Mouse (Mus musculus) stomach, embryonic 16.5 days (tissue): ENCODE results near the gene Hoxd9. TPM values are rescaled to one million over a fixed set of nuclear protein-coding genes. Genes with fewer than 3 reads are reported as not detected.

ENCODE experiments used
- ATAC-seq: fragments of 200-750 bp; cut with Nextera tagmentation; 2 replicates; pipeline ENCODE4 v1.8.0; 2017; ENCODE audit warnings: moderate number of reproducible peaks, moderate TSS enrichment; ENCODE audit not compliant: insufficient read depth, low FRiP score
- H3K27ac ChIP-seq: fragments of 300-500 bp; sonication (generic); 2 replicates; pipeline ENCODE4 v1.5.1; 2014; ENCODE audit warnings: low read length
- H3K27me3 ChIP-seq: fragments of 300-500 bp; sonication (generic); 2 replicates; pipeline ENCODE4 v1.6.1; 2014; ENCODE audit warnings: low read length, control low read depth, mixed read lengths; ENCODE audit not compliant: control insufficient read depth, insufficient read depth
- H3K36me3 ChIP-seq: fragments of 300-500 bp; sonication (generic); 2 replicates; pipeline ENCODE4 v1.6.1; 2014; ENCODE audit warnings: low read length; ENCODE audit not compliant: control insufficient read depth, insufficient read depth
- H3K4me1 ChIP-seq: fragments of 300-500 bp; sonication (generic); 2 replicates; pipeline ENCODE4 v1.6.1; 2014; ENCODE audit warnings: low read length, control low read depth, mixed read lengths; ENCODE audit not compliant: control insufficient read depth, insufficient read depth
- H3K4me2 ChIP-seq: fragments of 300-500 bp; sonication (generic); 2 replicates; pipeline ENCODE4 v1.6.1; 2014; ENCODE audit warnings: low read depth, low read length, mixed read lengths
- H3K4me3 ChIP-seq: fragments of 300-500 bp; sonication (generic); replicated peaks from 2 replicates; pipeline ENCODE4 v1.5.1; 2014; ENCODE audit warnings: mild to moderate bottlenecking, low read length
- H3K9ac ChIP-seq: fragments of 300-500 bp; sonication (generic); 2 replicates; pipeline ENCODE4 v1.6.1; 2014; ENCODE audit warnings: low read length
- H3K9me3 ChIP-seq: fragments of 300-500 bp; sonication (generic); replicated peaks from 2 replicates; pipeline ENCODE4 v1.6.1; 2016; ENCODE audit warnings: low read length, control low read depth; ENCODE audit not compliant: control insufficient read depth
- WGBS: fragments of 180-500 bp; shearing (Covaris S2); extraction: QIAGEN DNeasy Blood & Tissue Kit; methylation state at CpG from one replicate; pipeline ENCODE4 v1.1.7; 2014; 5-methylcytosine and 5-hydroxymethylcytosine counted together
- polyA plus RNA-seq: library from polyadenylated mRNA; unstranded; fragments of >200 nt; fragmentation: Nextera tagmentation; extraction: Ambion mirVana; gene quantifications from 2 replicates; pipeline ENCODE4 v1.2.1, GENCODE M21; 2015

Gene Hoxd9
- polyA plus RNA-seq, 1 experiment from 2014 or later: 0.53 TPM

DNA sequence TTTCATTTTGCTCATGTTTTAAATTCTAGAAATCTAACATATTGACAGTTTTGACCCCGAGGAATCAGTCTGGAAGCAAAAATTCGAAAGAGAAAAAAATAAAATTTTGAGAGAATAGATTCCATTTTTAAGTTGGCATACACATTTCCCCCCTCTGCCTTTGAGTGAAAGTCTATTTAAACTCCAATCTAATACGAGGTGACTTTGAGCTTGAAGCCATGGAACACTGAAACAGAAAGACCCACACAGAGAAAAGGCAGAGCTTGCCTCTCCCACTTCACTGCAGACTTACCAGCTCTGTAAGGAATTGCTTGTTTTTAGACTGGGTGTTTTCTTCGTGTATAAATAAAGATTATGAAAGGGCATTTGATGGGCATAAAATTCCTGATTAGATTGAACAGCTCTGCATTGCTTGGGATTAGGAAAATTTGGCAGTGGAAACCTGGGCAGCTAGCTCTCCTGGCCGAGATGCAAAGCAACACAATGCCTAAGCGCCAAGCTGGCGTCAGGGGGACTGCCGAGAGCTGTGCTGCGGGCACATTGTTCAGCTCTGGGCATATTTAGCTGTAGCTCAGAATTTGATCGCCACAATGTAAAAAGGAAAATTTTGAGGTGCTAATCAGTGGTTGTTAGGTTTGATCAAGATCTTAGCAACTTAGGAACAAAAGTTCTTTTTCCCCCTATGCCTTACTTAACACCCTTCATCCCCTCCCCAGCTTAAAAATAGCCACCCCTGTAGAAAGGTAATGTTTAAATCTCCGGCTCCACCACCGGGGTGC, 8.5 kb upstream of the Hoxd9 start:
- 5% methylated on average over 12 of the region's 12 CpGs for WGBS

GRCm38 (mm10) chr2:74689574-74690337, 7.8 kb upstream of the Hoxd9 start:
- Histone ChIP-seq H3K4me2 (no peak overlapping the region), H3K9me3 (no peaks in the 10 kb centered on the region), H3K4me3 (no peak overlapping the region), H3K27ac (no peak overlapping the region), H3K36me3 (no peaks in the 10 kb centered on the region), H3K27me3 (peaks cover 86% of the 10 kb centered on the region), H3K4me1 (no peaks in the 10 kb centered on the region; the same call in 1 of the 2 replicates), H3K9ac (no peak overlapping the region)
- 1% methylated on average over 24 of the region's 24 CpGs for WGBS
- ATAC-seq: no peak

More for the DNA sequence above, 8.5 kb upstream of the Hoxd9 start:
- ATAC-seq: no peak
- Histone ChIP-seq H3K27me3 (peaks cover 86% of the 10 kb centered on the region), H3K36me3 (no peaks in the 10 kb centered on the region), H3K4me3 (no peak overlapping the region), H3K4me2 (no peak overlapping the region), H3K27ac (no peak overlapping the region), H3K4me1 (no peaks in the 10 kb centered on the region; the same call in 1 of the 2 replicates), H3K9ac (no peak overlapping the region), H3K9me3 (no peaks in the 10 kb centered on the region)

DNA sequence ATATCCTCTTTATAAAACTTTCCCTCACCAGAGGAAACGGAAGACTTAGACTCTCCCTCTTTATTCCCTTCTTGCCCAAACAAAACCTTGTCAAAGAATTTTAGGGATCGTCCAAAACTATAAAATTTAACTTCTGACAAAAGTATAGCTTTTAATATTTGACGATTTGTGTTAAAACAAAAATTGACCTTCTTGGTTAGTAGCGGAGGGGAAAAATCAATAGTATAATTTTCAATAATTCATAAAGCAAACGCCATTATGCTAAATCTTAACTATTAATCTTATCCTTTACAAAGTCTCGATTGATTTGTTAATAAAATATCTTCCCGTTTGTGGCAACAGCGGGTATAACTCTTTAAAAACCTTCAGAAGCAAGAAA, 7.2 kb upstream of the Hoxd9 start:
- Histone ChIP-seq H3K9ac (no peak overlapping the region), H3K4me2 (no peak overlapping the region), H3K4me1 (no peaks in the 10 kb centered on the region; the same call in 1 of the 2 replicates), H3K9me3 (no peaks in the 10 kb centered on the region), H3K4me3 (no peak overlapping the region), H3K36me3 (no peaks in the 10 kb centered on the region), H3K27ac (no peak overlapping the region), H3K27me3 (peaks cover 86% of the 10 kb centered on the region)
- ATAC-seq: no peak
- 8% methylated on average over 8 of the region's 8 CpGs for WGBS

GRCm38 (mm10) chr2:74691022-74691951, 6.2 kb upstream of the Hoxd9 start, which contains the start of gene Hoxd10:
Gene Hoxd10 (plus strand): TSS chr2:74691924.
- peak; percentile 75; the same call in 1 of the 2 replicates for ATAC-seq
- no peaks in the 10 kb centered on the region for H3K36me3 ChIP-seq

GRCm38 (mm10) chr2:74691995-74692807, 5.3 kb upstream of the Hoxd9 start:
- no peaks in the 10 kb centered on the region for H3K36me3 ChIP-seq
- 0 out of 2 replicates have a peak overlapping the region, but pooled peaks have one; percentile 21 for H3K4me3 ChIP-seq
- no peak overlapping the region for H3K4me2 ChIP-seq
- no peak overlapping the region for H3K9ac ChIP-seq
- H3K9me3 ChIP-seq: no peaks in the 10 kb centered on the region
- WGBS: 5% methylated on average over 35 of the region's 35 CpGs
- no peaks in the 10 kb centered on the region; the same call in 1 of the 2 replicates for H3K4me1 ChIP-seq
- H3K27ac ChIP-seq: no peak overlapping the region
- peaks cover 91% of the 10 kb centered on the region for H3K27me3 ChIP-seq
- ATAC-seq: no peak

More at GRCm38 (mm10) chr2:74691022-74691951, 6.2 kb upstream of the Hoxd9 start, which contains the start of gene Hoxd10:
- H3K9ac ChIP-seq: no peak within 1 kb of the TSS
- peaks cover 91% of the 10 kb centered on the region for H3K27me3 ChIP-seq
- H3K27ac ChIP-seq: no peak within 1 kb of the TSS
- 1% methylated on average over 56 of the region's 56 CpGs for WGBS
- H3K4me2 ChIP-seq: peak within 1 kb of the TSS; percentile 23; the same call in 1 of the 2 replicates
- peak within 1 kb of the TSS; percentile 21; the same call in 1 of the 2 replicates for H3K4me3 ChIP-seq
- no peaks in the 10 kb centered on the region for H3K9me3 ChIP-seq
- H3K4me1 ChIP-seq: no peaks in the 10 kb centered on the region; the same call in 1 of the 2 replicates

DNA sequence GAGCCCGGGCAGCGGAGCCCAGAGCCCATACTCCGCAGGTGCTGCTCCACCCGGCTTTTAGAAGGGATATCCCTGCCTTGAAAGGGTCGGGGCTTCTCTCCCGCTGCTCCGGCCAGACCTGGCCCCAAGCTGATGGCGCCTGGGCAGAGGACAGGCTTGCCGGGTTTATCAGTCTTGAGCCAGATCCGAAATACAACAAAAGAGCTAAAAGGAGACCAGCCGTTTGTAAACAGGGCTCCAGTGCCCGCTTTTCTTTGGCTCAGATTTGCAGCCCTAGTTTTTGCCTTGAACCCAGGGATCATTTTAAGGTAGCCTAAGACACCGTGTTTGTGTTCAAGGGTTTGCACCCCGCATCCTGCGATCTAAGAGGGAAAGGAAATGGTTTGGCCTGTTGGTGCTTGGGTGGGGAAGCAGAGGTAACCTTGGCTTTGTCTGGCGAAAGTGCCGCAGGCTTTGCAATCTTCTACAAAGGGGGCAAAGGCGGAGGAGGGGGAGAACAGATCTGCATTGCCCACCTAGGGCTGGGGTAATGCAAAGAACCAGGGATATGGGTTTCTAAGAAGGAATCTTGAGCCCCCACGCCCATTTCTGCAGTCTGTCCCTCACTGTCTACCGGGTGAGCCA, 4.6 kb upstream of the Hoxd9 start:
- WGBS: under 1% methylated on average over 20 of the region's 20 CpGs
- peaks cover 3% of the 10 kb centered on the region for H3K4me1 ChIP-seq
- no peak for ATAC-seq
- no peak overlapping the region for H3K4me2 ChIP-seq
- no peak overlapping the region for H3K27ac ChIP-seq
- no peaks in the 10 kb centered on the region for H3K36me3 ChIP-seq
- no peak overlapping the region for H3K4me3 ChIP-seq
- H3K9ac ChIP-seq: no peak overlapping the region
- H3K27me3 ChIP-seq: peaks cover 91% of the 10 kb centered on the region
- H3K9me3 ChIP-seq: no peaks in the 10 kb centered on the region

- no peak overlapping the region for H3K27ac ChIP-seq
Measured at GRCm38 (mm10) chr2:74693432-74693827, 4.1 kb upstream of the Hoxd9 start.

DNA sequence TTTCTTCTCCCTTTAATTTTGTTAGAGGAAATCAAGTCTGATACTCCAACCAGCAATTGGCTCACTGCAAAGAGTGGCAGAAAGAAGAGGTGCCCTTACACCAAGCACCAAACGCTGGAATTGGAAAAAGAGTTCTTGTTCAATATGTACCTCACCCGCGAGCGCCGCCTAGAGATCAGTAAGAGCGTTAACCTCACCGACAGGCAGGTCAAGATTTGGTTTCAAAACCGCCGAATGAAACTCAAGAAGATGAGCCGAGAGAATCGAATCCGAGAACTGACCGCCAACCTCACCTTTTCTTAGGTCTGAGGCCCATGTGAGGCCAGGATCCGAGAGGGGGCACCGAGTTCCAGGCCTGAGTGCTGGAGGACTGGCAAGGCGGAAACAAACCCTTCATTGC, 3.5 kb upstream of the Hoxd9 start:
- Histone ChIP-seq H3K27ac (no peak overlapping the region), H3K4me3 (no peak overlapping the region), H3K36me3 (no peaks in the 10 kb centered on the region), H3K9me3 (no peaks in the 10 kb centered on the region), H3K4me1 (peaks cover 6% of the 10 kb centered on the region), H3K9ac (no peak overlapping the region), H3K27me3 (peaks cover 93% of the 10 kb centered on the region), H3K4me2 (no peak overlapping the region)
- ATAC-seq: no peak
- WGBS: 4% methylated on average over 16 of the region's 16 CpGs

More at GRCm38 (mm10) chr2:74693432-74693827, 4.1 kb upstream of the Hoxd9 start:
- Histone ChIP-seq H3K4me3 (no peak overlapping the region), H3K9ac (no peak overlapping the region), H3K4me1 (peaks cover 6% of the 10 kb centered on the region), H3K27me3 (peaks cover 92% of the 10 kb centered on the region), H3K4me2 (no peak overlapping the region), H3K9me3 (no peaks in the 10 kb centered on the region), H3K36me3 (no peaks in the 10 kb centered on the region)
- WGBS: 18% methylated on average over 4 of the region's 4 CpGs
- ATAC-seq: no peak
